In the genomic region with DNA sequence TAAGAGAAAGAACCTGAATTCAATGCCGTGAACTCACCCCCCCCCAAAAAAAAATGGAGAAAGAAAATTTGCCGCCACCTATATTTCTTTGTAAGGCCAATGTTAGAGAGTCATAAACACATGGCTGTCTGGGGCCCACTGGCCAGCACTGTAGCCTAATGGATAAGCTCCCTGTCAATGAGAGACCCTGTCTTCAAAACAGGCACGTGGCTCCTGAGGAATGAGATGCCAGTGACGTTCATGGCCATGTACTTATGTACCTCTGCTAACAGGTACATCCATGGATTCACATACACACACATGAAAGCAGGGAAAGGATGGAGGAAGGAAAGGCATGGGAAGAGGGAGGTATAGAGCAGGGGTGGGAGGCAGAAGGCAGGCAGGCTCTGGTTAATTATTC, we compare ENCODE assay signal across 15 mouse cellular contexts.
"Had no signal": no experiment of that assay in that cellular context is flagged by ENCODE, and none has a peak within 500 bp of the region (broad histone marks: within the 10 kb centered on the region; RNA-seq: fewer than 3 reads in every experiment).

No protein-coding gene starts in this region.

- H3K36me3 ChIP-seq: intestine, embryonic 15.5 days; liver, embryonic 13.5 days; neural tube, embryonic 13.5 days; stomach, embryonic 15.5 days had no signal

- H3K4me2 ChIP-seq: intestine, embryonic 15.5 days; liver, embryonic 13.5 days; neural tube, embryonic 13.5 days; stomach, embryonic 15.5 days had no signal

- H3K9ac ChIP-seq: intestine, embryonic 15.5 days; liver, embryonic 13.5 days; neural tube, embryonic 13.5 days; stomach, embryonic 15.5 days had no signal

- ATAC-seq: intestine, embryonic 15.5 days had no signal

- H3K4me1 ChIP-seq: intestine, embryonic 15.5 days; liver, embryonic 13.5 days; neural tube, embryonic 13.5 days; stomach, embryonic 15.5 days had no signal

- DNase-seq: kidney, adult 11 months; kidney, adult 9 months; kidney, postnatal 14 days; kidney, postnatal 4 days; liver, embryonic 13.5 days; lung, adult 2 months; lung, postnatal 14 days; lung, postnatal 4 days; right cerebral cortex, postnatal 25 days; spleen, adult 18-20 months; thymus, postnatal 25 days had no signal

- H3K27ac ChIP-seq: intestine, embryonic 15.5 days; liver, embryonic 13.5 days; neural tube, embryonic 13.5 days; stomach, embryonic 15.5 days had no signal

- H3K27me3 ChIP-seq: intestine, embryonic 15.5 days; liver, embryonic 13.5 days; neural tube, embryonic 13.5 days; stomach, embryonic 15.5 days had no signal

- H3K9me3 ChIP-seq: intestine, embryonic 15.5 days; liver, embryonic 13.5 days; neural tube, embryonic 13.5 days; stomach, embryonic 15.5 days had no signal

- H3K4me3 ChIP-seq: intestine, embryonic 15.5 days; liver, embryonic 13.5 days; myocyte; neural tube, embryonic 13.5 days; stomach, embryonic 15.5 days had no signal
